In genomic region chr3:87764506-87764905, GRCm38 (mm10) we compare ENCODE assay signal across 7 mouse cellular contexts. TPM values are rescaled to one million over a fixed set of nuclear protein-coding genes. Genes with fewer than 3 reads are reported as not detected.
A peak's percentile ranks its signal among the peaks of the same experiment; 100 is the strongest.
DNase-seq lines count a peak whose midpoint lies in the region; ATAC-seq and TF ChIP-seq lines count a peak whose summit lies in the region.

No protein-coding gene starts in this region.

- H3K4me1 ChIP-seq in spleen, adult 2 months (ENCODE audit: control insufficient read depth, insufficient read depth, insufficient read length) = peaks cover 23% of the 10 kb centered on the region; the same call in 1 of the 2 replicates
- peaks cover 71% of the 10 kb centered on the region for H3K4me1 ChIP-seq in heart, embryonic 13.5 days
- peaks cover 41% of the 10 kb centered on the region for H3K4me1 ChIP-seq in stomach, embryonic 14.5 days (ENCODE audit: control insufficient read depth, insufficient read depth, low read length)

- DNase-seq in spleen, adult 2 months (ENCODE audit: low read depth in 1 of 2, low spot score in 2 of 2) = no peak
- no peak for DNase-seq in spleen, postnatal 10 days (ENCODE audit: low spot score in 2 of 2)
- DNase-seq in kidney, postnatal 4 days = peak; percentile 56 to 70
- no peak for DNase-seq in adrenal gland, postnatal 36 days
- no peak for DNase-seq in layer of hippocampus, adult 11-12 months (ENCODE audit: low spot score)

- H3K4me3 ChIP-seq in spleen, adult 2 months (ENCODE audit: extremely low read depth, insufficient read depth, insufficient read length) = peak overlapping the region; percentile 31; the same call in 1 of the 2 replicates
- peak overlapping the region; percentile 37 for H3K4me3 ChIP-seq in heart, embryonic 13.5 days
- peak overlapping the region; percentile 11; the same call in 1 of the 2 replicates for H3K4me3 ChIP-seq in stomach, embryonic 14.5 days (ENCODE audit: low read depth, low read length)

- H3K4me2 ChIP-seq in heart, embryonic 13.5 days = peak overlapping the region; percentile 72
- peak overlapping the region; percentile 37 for H3K4me2 ChIP-seq in stomach, embryonic 14.5 days (replicated peaks; ENCODE audit: low read depth, low read length)

- ATAC-seq in heart, embryonic 13.5 days (ENCODE audit: extremely low read depth, insufficient number of reproducible peaks, low FRiP score, low TSS enrichment) = no peak
- peak; percentile 3; the same call in 1 of the 2 replicates for ATAC-seq in stomach, embryonic 14.5 days (ENCODE audit: insufficient number of reproducible peaks, insufficient read depth, low FRiP score, low read depth)

- H3K9ac ChIP-seq in heart, embryonic 13.5 days = peak overlapping the region; percentile 54
- no peak overlapping the region; the same call in 1 of the 2 replicates for H3K9ac ChIP-seq in stomach, embryonic 14.5 days (replicated peaks; ENCODE audit: low read depth, low read length)

- WGBS in spleen, adult 2 months = 27% methylated on average over 10 of the region's 10 CpGs
- 16% methylated on average over 10 of the region's 10 CpGs for WGBS in heart, embryonic 13.5 days
- 15% methylated on average over 10 of the region's 10 CpGs for WGBS in stomach, embryonic 14.5 days

- no peak for TF ChIP-seq POLR2A in spleen, adult 2 months (IDR thresholded peaks at IDR 0.05; ENCODE audit: low read depth, low read length)

- no peaks in the 10 kb centered on the region for H3K27me3 ChIP-seq in spleen, adult 2 months (ENCODE audit: control insufficient read depth, insufficient read depth, low read length)
- H3K27me3 ChIP-seq in heart, embryonic 13.5 days (replicated peaks) = peaks cover 14% of the 10 kb centered on the region
- no peaks in the 10 kb centered on the region for H3K27me3 ChIP-seq in stomach, embryonic 14.5 days (ENCODE audit: control insufficient read depth, insufficient read depth, low read length)

- H3K36me3 ChIP-seq in spleen, adult 2 months (ENCODE audit: control insufficient read depth, insufficient read depth, low read length) = no peaks in the 10 kb centered on the region
- H3K36me3 ChIP-seq in heart, embryonic 13.5 days = 0 out of 2 replicates have a peak, but pooled peaks cover 7% of the 10 kb centered on the region
- peaks cover 3% of the 10 kb centered on the region for H3K36me3 ChIP-seq in stomach, embryonic 14.5 days (ENCODE audit: control insufficient read depth, insufficient read depth, low read length)

- TF ChIP-seq CTCF in spleen, adult 2 months (IDR thresholded peaks at IDR 0.05; ENCODE audit: extremely low read depth, insufficient read depth, insufficient read length, insufficient replicate concordance) = no peak

- no peaks in the 10 kb centered on the region for H3K9me3 ChIP-seq in heart, embryonic 13.5 days
- H3K9me3 ChIP-seq in stomach, embryonic 14.5 days (ENCODE audit: control insufficient read depth, low read depth, low read length) = no peaks in the 10 kb centered on the region

- peak overlapping the region; percentile 80 for H3K27ac ChIP-seq in spleen, adult 2 months (ENCODE audit: insufficient read depth, low read length)
- peak overlapping the region; percentile 91 for H3K27ac ChIP-seq in heart, embryonic 13.5 days (replicated peaks)
- H3K27ac ChIP-seq in stomach, embryonic 14.5 days (ENCODE audit: low read length) = peak overlapping the region; percentile 95

RNA-seq across cellular contexts. Expression of gene Lrrc71, which starts 16.1 kb away (rescaled TPM):
- polyA plus RNA-seq in spleen, adult 2 months (2012; rRNA removed) = 0.09 and 0.25 TPM in 2 replicates
- 0.25 TPM in 1 of 2 replicates, not detected in the other for polyA plus RNA-seq in heart, embryonic 13.5 days (2015; fragmentation: Nextera tagmentation; extraction: Ambion mirVana)
- 0.69 and 1.2 TPM in 2 replicates for polyA plus RNA-seq in stomach, embryonic 14.5 days (2014; fragmentation: Nextera tagmentation; extraction: Ambion mirVana)
- under 1 TPM; 0.66 to 0.72 TPM for total RNA-seq in adrenal gland, postnatal 36 days (2021)

RNA-seq across cellular contexts. Expression of gene Ntrk1, which starts 30.5 kb away (rescaled TPM):
- polyA plus RNA-seq in spleen, adult 2 months (2012; rRNA removed) = 0.09 and 0.14 TPM in 2 replicates
- 0.66 and 1.5 TPM in 2 replicates for polyA plus RNA-seq in heart, embryonic 13.5 days (2015; fragmentation: Nextera tagmentation; extraction: Ambion mirVana)
- polyA plus RNA-seq in stomach, embryonic 14.5 days (2014; fragmentation: Nextera tagmentation; extraction: Ambion mirVana) = 0.88 and 0.97 TPM in 2 replicates
- 1 to 10 TPM; 3.8 to 6.8 TPM for total RNA-seq in adrenal gland, postnatal 36 days (2021)

RNA-seq across cellular contexts. Expression of gene Insrr, which starts 32.2 kb away (rescaled TPM):
- 0.25 and 0.42 TPM in 2 replicates for polyA plus RNA-seq in spleen, adult 2 months (2012; rRNA removed)
- 0.06 and 0.08 TPM in 2 replicates for polyA plus RNA-seq in heart, embryonic 13.5 days (2015; fragmentation: Nextera tagmentation; extraction: Ambion mirVana)
- 0.20 and 0.55 TPM in 2 replicates for polyA plus RNA-seq in stomach, embryonic 14.5 days (2014; fragmentation: Nextera tagmentation; extraction: Ambion mirVana)
- under 1 TPM; 0.56 to 0.86 TPM for total RNA-seq in adrenal gland, postnatal 36 days (2021)

RNA-seq across cellular contexts. Expression of gene Pear1, which starts 59.6 kb away (rescaled TPM):
- 63.8 and 65.8 TPM in 2 replicates for polyA plus RNA-seq in spleen, adult 2 months (2012; rRNA removed)
- 17.1 and 18.1 TPM in 2 replicates for polyA plus RNA-seq in heart, embryonic 13.5 days (2015; fragmentation: Nextera tagmentation; extraction: Ambion mirVana)
- polyA plus RNA-seq in stomach, embryonic 14.5 days (2014; fragmentation: Nextera tagmentation; extraction: Ambion mirVana) = 25.4 and 28.3 TPM in 2 replicates
- 10 to 100 TPM; 20.3 to 30.7 TPM for total RNA-seq in adrenal gland, postnatal 36 days (2021)

Comparison
In these comparisons a context has a peak if more than half of its experiments do, and no peak if none do; other contexts are left out.
1. DNase-seq: peak in kidney, postnatal 4 days (2 of 2); none in spleen, adult 2 months (0 of 2), spleen, postnatal 10 days (0 of 2), adrenal gland, postnatal 36 days (0 of 2) and layer of hippocampus, adult 11-12 months (single experiment).
2. Peak in every context shown above with its lines, with median percentiles within 50 percentile points of each other: H3K27ac ChIP-seq and H3K4me3 ChIP-seq.